Mouse (Mus musculus): Measurements from ENCODE around the gene Atp5d. TPM values are rescaled to one million over a fixed set of nuclear protein-coding genes. Genes with fewer than 3 reads are reported as not detected.

The Atp5d gene
- polyA plus RNA-seq, 1 experiment: 1,163 TPM

GRCm38 (mm10) chr10:80116563-80116926, 21.9 kb upstream of the Atp5d start:
- peaks cover 59% of the 10 kb centered on the region for H3K79me2 ChIP-seq (ENCODE audit: control insufficient read depth, insufficient read depth)

GRCm38 (mm10) chr10:80116927-80117691, 21.3 kb upstream of the Atp5d start:
- H3K4me3 ChIP-seq: peak overlapping the region; percentile 93
- H3K4me2 ChIP-seq (ENCODE audit: low read depth): peak overlapping the region; percentile 97
- TF ChIP-seq TCF12 (IDR thresholded peaks at IDR 0.05; ENCODE audit: insufficient read depth, poor library complexity, severe bottlenecking): no peak
- TF ChIP-seq MYOD1 (IDR thresholded peaks at IDR 0.05; ENCODE audit: control insufficient read depth in 1 of 3, insufficient read length in 2 of 3, low read depth in 2 of 3): no peak
- TF ChIP-seq POLR2A (IDR thresholded peaks at IDR 0.05; ENCODE audit: insufficient read length, low read depth): peak; percentile 9
- TF ChIP-seq POLR2AphosphoS2 (IDR thresholded peaks at IDR 0.05; ENCODE audit: insufficient read length, low read depth): no peak
- peak in 1 of 3 experiments; percentile 32 for TF ChIP-seq MYOG (IDR thresholded peaks at IDR 0.05; ENCODE audit: control insufficient read depth in 1 of 3, insufficient read depth in 1 of 3, insufficient read length in 2 of 3, low read depth in 2 of 3)
- peaks cover 11% of the 10 kb centered on the region for H3K36me3 ChIP-seq (ENCODE audit: control insufficient read depth, insufficient read depth)
- H3K27me3 ChIP-seq (ENCODE audit: control insufficient read depth, insufficient read depth, insufficient read length): no peaks in the 10 kb centered on the region
- H3ac ChIP-seq (ENCODE audit: control insufficient read depth, insufficient read length): peak overlapping the region; percentile 96
- H3K79me2 ChIP-seq (ENCODE audit: control insufficient read depth, insufficient read depth): peaks cover 64% of the 10 kb centered on the region

More at GRCm38 (mm10) chr10:80116563-80116926, 21.9 kb upstream of the Atp5d start:
- Histone ChIP-seq H3K36me3 (ENCODE audit: control insufficient read depth, insufficient read depth) (peaks cover 6% of the 10 kb centered on the region), H3ac (ENCODE audit: control insufficient read depth, insufficient read length) (peak overlapping the region; percentile 96), H3K4me2 (ENCODE audit: low read depth) (peak overlapping the region; percentile 97), H3K4me3 (peak overlapping the region; percentile 93), H3K27me3 (ENCODE audit: control insufficient read depth, insufficient read depth, insufficient read length) (no peaks in the 10 kb centered on the region)
- TF ChIP-seq TCF3 (IDR thresholded peaks at IDR 0.05; ENCODE audit: insufficient read length, low read depth): no peak
- peak; percentile 47 for TF ChIP-seq POLR2AphosphoS2 (IDR thresholded peaks at IDR 0.05; ENCODE audit: insufficient read length, low read depth)

- Histone ChIP-seq H3K79me2 (ENCODE audit: control insufficient read depth, insufficient read depth) (peaks cover 71% of the 10 kb centered on the region), H3K4me2 (ENCODE audit: low read depth) (peak overlapping the region; percentile 97), H3K4me3 (peak overlapping the region; percentile 93), H3ac (ENCODE audit: control insufficient read depth, insufficient read length) (no peak overlapping the region), H3K36me3 (ENCODE audit: control insufficient read depth, insufficient read depth) (peaks cover 11% of the 10 kb centered on the region), H3K27me3 (ENCODE audit: control insufficient read depth, insufficient read depth, insufficient read length) (no peaks in the 10 kb centered on the region)
- TF ChIP-seq MYOG (IDR thresholded peaks at IDR 0.05; ENCODE audit: control insufficient read depth in 1 of 3, insufficient read depth in 1 of 3, insufficient read length in 2 of 3, low read depth in 2 of 3) (peak in 1 of 3 experiments; percentile 44), POLR2AphosphoS2 (IDR thresholded peaks at IDR 0.05; ENCODE audit: insufficient read length, low read depth) (no peak), POLR2A (IDR thresholded peaks at IDR 0.05; ENCODE audit: insufficient read length, low read depth) (no peak), USF1 (IDR thresholded peaks at IDR 0.05; ENCODE audit: low read depth) (no peak)
These were observed 20.7 kb upstream of the Atp5d start for GRCm38 (mm10) chr10:80117736-80118135.

DNA sequence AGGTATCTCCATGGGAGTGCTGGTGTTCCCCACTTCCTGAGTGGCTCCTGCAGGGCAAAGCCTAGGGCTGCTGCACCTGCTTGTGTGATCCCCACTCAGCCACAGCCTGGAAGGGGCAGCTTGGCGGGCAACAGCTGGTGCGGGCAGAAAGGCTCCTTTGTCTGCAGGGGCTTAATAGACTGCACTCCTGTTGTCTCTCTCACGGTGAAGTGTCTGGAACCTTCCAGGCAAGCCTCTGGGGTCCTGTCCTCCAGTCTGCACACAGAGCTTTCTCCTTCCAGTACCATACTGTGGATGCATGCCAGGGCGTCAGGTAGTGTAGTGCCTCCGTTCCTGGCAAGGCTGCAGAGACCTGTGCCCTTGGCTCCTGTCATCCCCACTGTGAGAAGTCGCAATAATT, 19.9 kb upstream of the Atp5d start:
- Histone ChIP-seq H3K4me2 (ENCODE audit: low read depth) (peak overlapping the region; percentile 97), H3ac (ENCODE audit: control insufficient read depth, insufficient read length) (no peak overlapping the region), H3K79me2 (ENCODE audit: control insufficient read depth, insufficient read depth) (peaks cover 79% of the 10 kb centered on the region), H3K36me3 (ENCODE audit: control insufficient read depth, insufficient read depth) (peaks cover 11% of the 10 kb centered on the region), H3K27me3 (ENCODE audit: control insufficient read depth, insufficient read depth, insufficient read length) (no peaks in the 10 kb centered on the region), H3K4me3 (peak overlapping the region; percentile 93)
- TF ChIP-seq TCF12 (IDR thresholded peaks at IDR 0.05; ENCODE audit: insufficient read depth, poor library complexity, severe bottlenecking) (peak; percentile 64), SRF (IDR thresholded peaks at IDR 0.05; ENCODE audit: control insufficient read depth, insufficient read length, low read depth) (no peak), POLR2AphosphoS2 (IDR thresholded peaks at IDR 0.05; ENCODE audit: insufficient read length, low read depth) (no peak), E2F4 (IDR thresholded peaks at IDR 0.05; ENCODE audit: insufficient read depth) (no peak), USF1 (IDR thresholded peaks at IDR 0.05; ENCODE audit: low read depth) (no peak), MAX (IDR thresholded peaks at IDR 0.05; ENCODE audit: low read depth) (no peak), POLR2A (IDR thresholded peaks at IDR 0.05; ENCODE audit: insufficient read length, low read depth) (no peak), TCF3 (IDR thresholded peaks at IDR 0.05; ENCODE audit: insufficient read length, low read depth) (peak; percentile 86), CEBPB (IDR thresholded peaks at IDR 0.05; ENCODE audit: insufficient read depth, poor library complexity, severe bottlenecking) (no peak), REST (IDR thresholded peaks at IDR 0.05; ENCODE audit: insufficient read depth, insufficient read length) (no peak), MYOG (IDR thresholded peaks at IDR 0.05; ENCODE audit: control insufficient read depth in 1 of 3, insufficient read depth in 1 of 3, insufficient read length in 2 of 3, low read depth in 2 of 3) (peak; percentile 16 to 99 (median 97)), MYOD1 (IDR thresholded peaks at IDR 0.05; ENCODE audit: control insufficient read depth in 1 of 3, insufficient read length in 2 of 3, low read depth in 2 of 3) (peak in 2 of 3 experiments; percentile 97 to 98)

GRCm38 (mm10) chr10:80120146-80120545, 18.3 kb upstream of the Atp5d start:
- Histone ChIP-seq H3K36me3 (ENCODE audit: control insufficient read depth, insufficient read depth) (peaks cover 11% of the 10 kb centered on the region), H3K4me2 (ENCODE audit: low read depth) (peak overlapping the region; percentile 97), H3K4me3 (peak overlapping the region; percentile 93), H3ac (ENCODE audit: control insufficient read depth, insufficient read length) (no peak overlapping the region), H3K79me2 (ENCODE audit: control insufficient read depth, insufficient read depth) (peaks cover 95% of the 10 kb centered on the region), H3K27me3 (ENCODE audit: control insufficient read depth, insufficient read depth, insufficient read length) (no peaks in the 10 kb centered on the region)
- peak; percentile 49 for TF ChIP-seq SRF (IDR thresholded peaks at IDR 0.05; ENCODE audit: control insufficient read depth, insufficient read length, low read depth)
- TF ChIP-seq TCF12 (IDR thresholded peaks at IDR 0.05; ENCODE audit: insufficient read depth, poor library complexity, severe bottlenecking): peak; percentile 97
- TF ChIP-seq CEBPB (IDR thresholded peaks at IDR 0.05; ENCODE audit: insufficient read depth, poor library complexity, severe bottlenecking): no peak
- no peak for TF ChIP-seq POLR2AphosphoS2 (IDR thresholded peaks at IDR 0.05; ENCODE audit: insufficient read length, low read depth)
- peak; percentile 42 for TF ChIP-seq POLR2A (IDR thresholded peaks at IDR 0.05; ENCODE audit: insufficient read length, low read depth)
- TF ChIP-seq MAX (IDR thresholded peaks at IDR 0.05; ENCODE audit: low read depth): no peak
- TF ChIP-seq TCF3 (IDR thresholded peaks at IDR 0.05; ENCODE audit: insufficient read length, low read depth): peak; percentile 97
- TF ChIP-seq MYOD1 (IDR thresholded peaks at IDR 0.05; ENCODE audit: control insufficient read depth in 1 of 3, insufficient read length in 2 of 3, low read depth in 2 of 3): peak; percentile 82 to 100 (median 99)
- peak; percentile 98 to 99 (median 99) for TF ChIP-seq MYOG (IDR thresholded peaks at IDR 0.05; ENCODE audit: control insufficient read depth in 1 of 3, insufficient read depth in 1 of 3, insufficient read length in 2 of 3, low read depth in 2 of 3)
- no peak for TF ChIP-seq E2F4 (IDR thresholded peaks at IDR 0.05; ENCODE audit: insufficient read depth)
- TF ChIP-seq REST (IDR thresholded peaks at IDR 0.05; ENCODE audit: insufficient read depth, insufficient read length): no peak
- TF ChIP-seq USF1 (IDR thresholded peaks at IDR 0.05; ENCODE audit: low read depth): no peak

All from myocyte (in vitro differentiated cells).